Mouse (Mus musculus) G1E-ER4 (cell line): ENCODE data around the gene Gls. TPM values are rescaled to one million over a fixed set of nuclear protein-coding genes. Genes with fewer than 3 reads are reported as not detected.

Experiments used
- GATA1 ChIP-seq: IDR thresholded peaks from one replicate; pipeline ENCODE4 v1.8.0; 2012; ENCODE audit warnings: low read length, inconsistent platforms
- polyA plus RNA-seq: library from polyadenylated mRNA; stranded (reverse); fragments of >175 nt; gene quantifications from 2 replicates; pipeline ENCODE4 v1.2.3, GENCODE M21; 2012

Gls gene
- polyA plus RNA-seq, 1 experiment, result 200 TPM

DNA sequence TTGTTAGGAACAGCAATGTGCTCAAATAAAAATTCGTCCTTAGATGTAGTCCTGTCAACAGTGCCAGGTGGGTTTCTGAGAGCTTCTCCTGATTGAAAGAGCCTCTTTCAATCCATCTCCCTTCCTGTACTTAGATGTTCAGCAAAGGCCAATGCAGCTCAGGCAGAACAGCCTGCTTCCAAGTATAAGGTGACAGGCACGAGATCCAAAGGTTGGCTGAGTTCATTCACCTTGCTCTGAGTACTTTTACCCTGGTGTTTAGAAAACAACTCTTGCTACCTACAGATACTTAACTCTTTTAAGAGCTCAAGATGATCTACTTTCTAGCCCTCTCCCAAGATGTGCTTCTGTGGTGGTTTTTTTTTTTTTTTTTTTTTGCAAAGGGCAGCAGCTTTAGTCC, 56.0 kb downstream of the Gls start:
- TF ChIP-seq GATA1, result no peak

DNA sequence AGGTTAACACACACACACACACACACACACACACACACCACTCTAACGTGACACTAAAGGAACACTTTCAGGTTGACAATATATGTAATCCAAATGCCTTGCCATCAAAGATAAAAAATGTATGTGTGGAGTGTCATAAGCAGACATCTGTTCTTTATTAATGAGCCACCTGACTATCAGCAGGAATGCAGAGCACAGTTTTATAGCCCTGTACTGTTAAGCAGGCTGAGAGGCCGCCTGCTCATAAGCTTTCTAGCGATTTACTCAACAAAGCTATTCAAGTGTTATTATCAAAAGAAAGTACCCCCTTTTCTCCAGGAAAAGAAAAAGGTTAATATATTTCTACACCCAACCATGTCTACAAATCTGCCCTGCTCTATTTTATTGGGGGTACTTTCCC, 57.0 kb downstream of the Gls start:
- no peak for TF ChIP-seq GATA1

DNA sequence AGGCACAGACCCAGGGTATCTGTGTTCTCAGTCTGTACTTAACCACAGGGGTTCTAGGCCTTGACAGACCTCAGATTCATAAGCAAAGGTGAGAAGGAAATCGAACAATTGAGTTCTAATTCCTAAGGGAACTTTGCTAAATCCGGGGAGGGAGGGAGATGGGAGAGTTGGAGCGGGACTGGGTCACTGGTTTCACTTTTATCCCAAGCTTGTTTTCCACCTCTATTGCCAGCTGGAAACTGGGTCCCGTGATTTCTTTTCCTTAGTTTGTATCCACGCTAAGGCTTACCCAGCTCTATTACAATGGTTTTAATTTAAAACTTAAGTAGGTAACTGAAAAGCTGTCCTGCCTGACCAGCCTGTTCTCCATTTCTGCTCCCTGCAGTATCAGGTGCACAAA, 57.7 kb downstream of the Gls start:
- TF ChIP-seq GATA1, result no peak

DNA sequence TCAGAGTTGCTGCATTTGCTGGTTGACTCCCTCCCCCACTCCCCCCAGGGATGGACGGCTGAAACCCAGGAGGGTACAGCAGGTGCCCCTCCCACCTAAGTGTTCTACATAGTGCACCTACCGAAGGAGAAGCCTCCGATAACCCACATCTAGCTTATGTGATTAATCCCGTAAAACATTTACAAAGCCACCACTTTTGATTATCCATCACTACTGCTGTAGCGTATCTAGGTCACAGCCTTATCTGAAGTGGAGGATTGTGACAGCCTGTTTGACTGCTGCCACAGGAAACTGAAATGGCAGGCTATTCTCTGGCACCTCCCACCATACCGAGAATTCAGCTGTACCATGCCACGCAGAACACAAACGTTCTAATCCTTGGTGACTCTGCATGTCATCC, 61.8 kb downstream of the Gls start:
- peak; percentile 56 for TF ChIP-seq GATA1

DNA sequence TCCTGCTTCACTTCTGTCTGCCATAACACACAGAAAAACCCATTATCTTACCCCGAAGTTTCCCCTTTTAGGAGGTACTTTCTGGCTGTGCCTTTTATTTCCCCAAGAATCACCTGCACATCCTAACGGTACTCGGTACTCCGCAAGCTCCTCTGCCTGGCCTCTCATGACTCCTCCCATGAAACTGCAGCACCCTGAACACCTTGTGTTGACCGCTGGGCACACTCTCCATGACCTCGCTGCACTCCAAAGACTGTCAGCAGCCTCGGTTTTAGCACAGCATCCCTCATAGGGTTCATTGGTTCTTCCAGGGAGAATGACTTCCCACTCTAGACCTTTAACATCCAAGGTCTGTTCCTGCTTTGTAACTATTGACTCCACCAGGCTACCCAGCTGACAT, 62.3 kb downstream of the Gls start:
- no peak for TF ChIP-seq GATA1

DNA sequence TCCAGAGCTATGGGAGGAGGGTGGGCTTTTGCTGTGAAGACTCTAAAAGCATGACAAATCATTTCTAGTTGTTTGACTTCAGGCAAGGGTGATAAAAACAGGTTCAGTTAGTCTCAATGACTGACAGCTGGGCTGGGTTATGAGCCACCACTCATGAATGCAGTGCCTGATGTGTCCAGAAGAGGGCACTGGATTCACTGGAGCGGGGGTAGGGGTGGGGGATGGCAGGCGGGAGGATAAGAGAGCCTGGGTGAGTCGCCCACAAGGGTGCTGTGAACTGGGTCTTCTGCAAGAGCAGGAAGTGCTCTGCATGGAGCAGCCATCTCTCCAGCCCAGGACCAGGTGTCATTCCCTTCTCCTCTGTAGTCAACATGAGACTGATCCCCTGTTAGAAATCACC, 63.0 kb downstream of the Gls start:
- TF ChIP-seq GATA1, result no peak

DNA sequence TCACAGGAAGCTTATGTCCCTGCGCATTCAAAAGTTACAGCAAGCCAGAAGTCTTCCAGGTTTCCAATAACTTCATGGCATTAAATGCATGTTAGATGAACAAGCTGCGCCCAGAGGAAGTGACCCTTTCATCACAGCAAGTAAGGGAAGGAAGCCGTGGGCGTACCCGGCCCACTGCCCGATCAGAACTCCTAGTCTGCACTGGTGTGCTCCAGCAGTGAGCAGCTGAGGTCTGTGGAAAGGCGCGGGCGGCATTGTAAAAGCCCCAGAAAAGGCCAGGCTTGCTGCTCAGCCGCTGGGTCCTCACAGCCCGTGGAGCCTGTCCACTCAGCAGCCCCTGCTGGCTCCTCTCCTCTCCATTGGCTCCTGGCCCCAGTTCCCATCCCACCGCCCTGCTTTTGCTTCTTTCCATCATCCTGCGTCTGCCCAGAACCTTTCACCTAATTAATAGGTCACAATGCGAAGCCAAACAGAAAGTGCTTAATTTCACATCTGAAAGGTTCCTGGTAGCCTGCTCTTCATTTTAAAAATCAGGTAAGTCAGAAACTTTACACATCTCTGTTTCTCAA, 66.3 kb downstream of the Gls start:
- TF ChIP-seq GATA1, result no peak

DNA sequence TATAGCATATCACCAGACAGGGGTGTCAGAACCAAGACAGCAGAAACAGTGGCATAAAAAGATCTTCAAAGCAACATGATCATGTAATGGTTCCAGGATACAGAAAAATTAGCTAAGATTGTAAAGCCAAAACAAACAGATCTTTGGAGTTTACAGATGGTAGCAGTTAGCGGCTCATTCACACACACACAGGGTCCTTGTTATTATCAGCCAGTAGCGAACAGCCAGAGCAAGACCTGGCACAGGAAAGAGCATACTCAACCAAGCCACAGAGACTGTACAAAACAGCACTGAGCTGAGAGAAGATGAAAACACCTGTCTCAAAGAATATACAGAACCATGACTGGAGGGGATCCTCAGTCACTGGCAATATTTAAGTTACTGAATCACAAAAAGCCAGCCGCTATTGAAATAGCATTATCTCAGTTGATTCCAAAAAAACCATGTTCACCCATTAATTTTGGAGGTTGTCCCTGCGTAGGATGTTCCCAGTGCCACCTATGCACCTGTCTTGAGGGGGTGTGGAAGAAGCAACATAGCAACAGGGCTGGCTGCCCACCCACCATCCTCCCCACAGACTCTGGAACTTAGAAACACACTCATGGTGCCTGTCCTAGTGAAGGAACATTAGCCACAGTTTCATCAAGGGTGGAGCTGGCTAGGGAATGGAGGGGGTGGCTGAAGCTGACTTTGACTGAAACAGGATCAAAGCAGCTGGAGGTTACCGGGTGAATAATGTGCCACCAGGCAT, 69.2 kb downstream of the Gls start:
- no peak for TF ChIP-seq GATA1

DNA sequence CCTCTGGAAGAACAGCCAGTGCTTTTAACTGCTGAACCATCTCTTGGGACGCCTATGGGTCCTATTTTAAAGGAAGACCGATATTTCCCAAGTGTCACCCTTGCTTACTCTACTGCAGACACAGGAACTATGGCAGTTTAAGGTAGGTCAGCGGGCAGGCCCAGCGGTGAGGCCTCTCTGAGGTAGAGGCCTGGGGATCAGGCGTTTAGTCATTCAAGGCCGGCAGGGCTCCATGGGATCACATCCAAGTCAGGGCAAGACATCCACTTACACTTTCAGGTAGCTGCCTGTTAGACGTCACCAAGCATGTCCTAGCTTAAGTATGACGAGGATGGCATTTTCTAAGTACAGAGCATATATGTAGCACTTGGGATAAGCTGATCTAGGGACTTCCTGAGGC, 71.9 kb downstream of the Gls start:
- no peak for TF ChIP-seq GATA1

DNA sequence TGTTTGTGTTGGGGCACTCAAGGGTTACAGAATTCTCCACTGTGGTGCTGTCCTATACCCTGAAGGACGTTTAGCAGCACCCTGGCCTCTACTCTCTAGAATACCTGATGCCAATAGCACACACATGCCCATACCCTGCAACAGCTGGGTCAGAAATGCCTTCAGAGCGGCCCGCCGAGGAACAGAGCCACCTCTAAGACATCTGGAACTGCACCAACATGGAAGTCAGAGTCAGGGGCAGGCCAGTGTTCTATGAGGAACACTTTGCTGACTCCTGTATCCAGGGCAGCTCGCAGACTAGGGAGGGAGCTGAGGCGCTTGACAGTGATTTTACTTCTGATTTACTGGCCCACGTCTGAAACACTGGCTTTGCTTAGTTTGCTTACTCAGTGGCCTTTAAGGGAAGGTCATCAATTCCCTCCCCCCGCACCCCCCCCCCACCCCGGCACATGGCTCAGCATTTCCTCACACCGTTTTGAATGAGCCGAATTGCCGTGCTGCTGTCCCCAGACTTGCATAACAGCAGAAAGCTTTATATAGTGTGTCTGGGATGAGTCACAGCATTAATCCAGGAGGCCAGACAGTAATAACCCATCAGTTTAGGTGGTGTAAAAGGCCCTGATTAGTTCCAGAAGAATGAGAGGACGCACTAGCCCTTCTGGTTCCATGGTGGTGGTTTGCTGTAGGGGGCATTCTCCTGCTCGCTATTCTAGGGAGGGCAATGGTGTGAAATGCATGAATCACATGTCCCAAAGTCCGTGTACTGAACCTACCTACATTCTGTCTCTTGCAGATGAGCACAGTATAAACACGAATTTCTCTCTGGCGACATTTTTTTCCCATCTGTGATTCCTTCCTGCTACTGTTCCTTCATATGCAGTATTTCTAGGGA, 74.3 kb downstream of the Gls start:
- no peak for TF ChIP-seq GATA1

DNA sequence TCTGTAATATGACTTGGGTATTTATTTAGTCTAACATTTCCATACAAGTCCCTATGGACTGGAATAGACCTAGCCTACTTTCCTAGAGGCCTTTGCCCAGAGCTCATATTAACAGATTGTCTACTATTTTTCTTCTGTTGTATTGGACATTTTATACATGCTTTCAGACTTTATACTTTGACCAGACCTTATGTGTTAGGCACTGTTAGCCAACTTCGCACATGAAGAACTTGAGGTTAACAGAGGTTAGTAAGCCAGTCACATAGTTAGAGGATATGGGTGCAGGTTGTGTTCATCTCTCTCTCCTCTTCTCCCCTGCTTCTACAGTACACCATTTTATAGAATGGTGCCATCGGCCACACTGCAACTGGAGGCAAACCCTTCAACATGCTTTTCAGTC, 75.0 kb downstream of the Gls start:
- TF ChIP-seq GATA1, result no peak

DNA sequence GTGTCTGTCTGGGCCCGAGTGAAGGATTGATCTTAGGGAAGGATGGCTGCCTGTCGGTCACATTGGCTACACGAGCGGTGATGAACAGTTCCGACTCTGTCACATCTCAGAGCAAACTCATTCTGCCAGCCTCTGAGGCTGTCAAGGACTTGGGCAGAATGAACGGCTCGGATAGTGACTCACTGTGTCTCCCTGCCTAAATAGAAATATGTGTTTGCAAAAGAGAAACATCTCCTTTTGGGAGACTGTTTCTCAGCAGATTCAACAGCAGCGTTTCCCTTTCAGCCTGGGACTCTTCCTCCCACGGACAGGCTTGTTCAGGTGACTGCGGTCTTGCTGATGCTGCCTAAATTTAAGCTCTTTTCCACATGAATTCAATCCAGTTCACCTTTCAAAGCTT, 76.7 kb downstream of the Gls start:
- no peak for TF ChIP-seq GATA1

DNA sequence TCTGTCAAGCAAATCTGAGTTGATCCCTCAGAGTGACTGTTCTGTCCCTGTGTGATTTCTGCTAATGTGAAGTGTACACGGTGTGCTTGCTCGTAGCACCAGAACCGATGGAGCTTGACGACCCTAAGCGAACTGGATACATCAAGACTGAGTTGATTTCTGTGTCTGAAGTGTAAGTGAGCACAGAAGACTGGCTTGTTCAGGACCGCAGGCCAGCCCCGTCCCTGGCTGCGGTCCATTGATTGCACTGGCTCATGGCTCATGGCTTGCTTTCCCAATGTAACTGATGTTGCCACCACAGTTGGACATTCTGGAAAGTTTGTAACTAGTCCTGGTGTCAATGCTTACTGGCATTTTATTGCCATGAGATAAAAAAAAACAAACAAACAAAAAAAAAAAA, 78.1 kb downstream of the Gls start:
- TF ChIP-seq GATA1, result no peak

DNA sequence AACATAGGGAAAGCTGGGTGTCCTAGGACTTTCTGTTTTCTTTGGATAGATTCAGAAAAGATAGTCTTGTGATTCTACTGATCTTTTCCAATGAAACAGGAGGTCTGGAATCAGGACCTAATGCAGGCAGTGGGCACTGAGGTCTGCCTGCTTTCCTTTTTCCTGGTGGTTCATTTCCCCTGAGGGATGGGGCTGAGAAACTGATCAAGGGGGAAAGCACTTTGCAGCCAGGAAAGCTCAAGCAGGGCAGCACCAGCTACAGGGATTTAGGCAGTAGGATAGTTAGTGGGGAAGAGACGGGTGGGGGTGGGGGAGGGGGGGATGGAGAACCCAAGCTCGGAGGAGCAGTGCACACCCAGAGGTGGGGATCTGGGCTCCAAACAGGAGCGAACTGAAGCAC, 80.1 kb downstream of the Gls start:
- no peak for TF ChIP-seq GATA1

DNA sequence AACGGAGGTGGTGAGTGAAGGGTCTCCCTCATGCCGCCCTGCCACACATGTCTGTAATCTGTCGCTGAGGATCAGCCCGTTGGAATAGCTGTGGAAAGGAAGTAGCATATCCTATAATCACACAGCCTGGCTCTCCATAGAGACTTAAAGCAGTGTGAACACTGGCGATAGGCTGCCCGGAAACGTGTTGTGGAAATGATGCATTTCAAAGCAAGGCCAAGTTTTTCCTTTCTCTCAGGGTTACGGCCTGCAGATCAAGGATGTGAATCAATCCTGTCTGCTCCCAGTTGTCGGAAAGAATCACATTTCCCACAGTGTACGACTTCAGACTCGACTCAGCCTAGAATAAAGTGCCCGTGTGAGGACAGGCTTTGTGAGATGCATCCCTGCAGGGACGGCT, 80.7 kb downstream of the Gls start:
- no peak for TF ChIP-seq GATA1

DNA sequence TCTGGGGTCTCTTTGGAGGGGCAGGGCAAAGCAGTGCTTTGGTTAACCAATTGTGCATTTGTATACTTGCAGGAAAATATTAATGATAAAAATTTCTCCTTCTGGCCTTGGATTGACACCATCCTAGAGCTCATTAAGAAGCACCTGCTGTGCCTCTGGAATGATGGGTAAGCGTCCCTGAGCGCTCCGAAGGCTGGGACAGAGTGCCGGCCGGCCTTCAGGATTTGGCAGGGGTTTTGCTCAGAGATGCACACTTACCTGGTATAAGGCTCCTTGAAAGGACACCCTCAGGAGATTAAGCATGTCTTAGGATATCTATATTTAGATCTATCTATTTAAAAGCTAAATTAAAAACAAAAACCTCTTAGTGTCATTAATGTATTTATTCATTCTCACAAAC, 81.9 kb downstream of the Gls start:
- TF ChIP-seq GATA1, result no peak

DNA sequence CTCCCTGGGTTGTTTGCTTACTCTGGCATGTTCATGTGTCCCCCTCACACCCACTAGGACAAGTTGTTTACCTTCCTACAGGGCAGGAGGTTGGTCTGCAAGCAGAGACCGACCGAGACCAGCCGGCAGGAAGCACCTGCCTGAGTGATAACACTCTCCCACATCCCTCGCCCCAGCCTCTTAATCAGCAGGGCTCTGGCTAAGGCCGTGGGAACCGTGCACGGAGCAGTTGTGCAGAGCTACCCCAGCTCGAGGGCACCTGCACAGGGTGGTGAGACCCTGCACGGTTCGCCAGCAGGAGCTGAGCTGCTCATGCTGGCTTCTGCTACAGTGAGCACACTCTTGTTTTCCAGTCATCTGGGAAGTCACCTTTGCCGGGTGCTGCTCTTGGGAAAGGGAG, 82.4 kb downstream of the Gls start:
- no peak for TF ChIP-seq GATA1

DNA sequence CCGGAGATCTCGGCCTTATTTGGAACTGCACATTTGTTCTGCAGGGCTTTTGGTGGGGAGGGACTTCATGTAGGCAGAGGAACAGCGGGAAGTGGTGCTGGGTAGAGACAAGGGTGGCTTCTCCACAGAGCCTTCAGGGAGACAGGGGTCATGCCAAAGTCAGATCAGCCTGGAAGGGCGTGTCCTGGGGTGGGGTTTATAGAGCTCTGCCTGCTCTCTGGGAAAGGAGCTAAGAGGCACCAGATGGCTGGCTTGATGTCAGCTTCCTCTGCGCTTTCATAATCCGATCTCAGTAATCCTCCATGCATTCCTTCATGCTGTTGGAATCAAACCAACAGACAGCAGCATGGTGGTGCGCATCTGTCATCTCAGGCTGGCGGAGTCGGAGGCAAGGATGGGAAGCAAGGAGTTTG, 83.1 kb downstream of the Gls start:
- no peak for TF ChIP-seq GATA1
